Mouse (Mus musculus) heart, embryonic 10.5 days (tissue): ENCODE data around the gene Zfp637. TPM values are rescaled to one million over a fixed set of nuclear protein-coding genes. Genes with fewer than 3 reads are reported as not detected.

Experiments used
- DNase-seq: peaks from one replicate; pipeline ENCODE4 v3.0.0-alpha.2; 2017; ENCODE audit warnings: low spot score
- H3K27ac ChIP-seq: fragments of 300-500 bp; sonication (generic); 2 replicates; pipeline ENCODE4 v1.5.1; 2016; ENCODE audit warnings: mild to moderate bottlenecking
- H3K27me3 ChIP-seq: fragments of 300-500 bp; sonication (generic); 2 replicates; pipeline ENCODE4 v1.6.1; 2016; ENCODE audit warnings: mild to moderate bottlenecking; ENCODE audit not compliant: poor library complexity, insufficient read depth, severe bottlenecking
- H3K36me3 ChIP-seq: fragments of 300-500 bp; sonication (generic); 2 replicates; pipeline ENCODE4 v1.6.1; 2016; ENCODE audit warnings: mild to moderate bottlenecking, moderate library complexity
- H3K4me1 ChIP-seq: fragments of 300-500 bp; sonication (generic); 2 replicates; pipeline ENCODE4 v1.6.1; 2016; ENCODE audit warnings: mild to moderate bottlenecking
- H3K4me3 ChIP-seq: fragments of 300-500 bp; sonication (generic); 2 replicates; pipeline ENCODE4 v1.5.1; 2016; ENCODE audit warnings: mild to moderate bottlenecking, moderate library complexity
- H3K9me3 ChIP-seq: fragments of 300-500 bp; sonication (generic); 2 replicates; pipeline ENCODE4 v1.6.1; 2016; ENCODE audit warnings: mild to moderate bottlenecking, moderate library complexity
- WGBS: fragments of 180-500 bp; shearing (Covaris S2); methylation state at CpG from one replicate; pipeline ENCODE4 v1.1.7; 2016; 5-methylcytosine and 5-hydroxymethylcytosine counted together
- polyA plus RNA-seq: library from polyadenylated mRNA; unstranded; fragments of >200 nt; fragmentation: Nextera tagmentation; extraction: Ambion mirVana; gene quantifications from 2 replicates; pipeline ENCODE4 v1.2.1, GENCODE M21; 2016

Gene Zfp637
- polyA plus RNA-seq, 1 experiment from 2014 or later = 73.6 TPM

DNA sequence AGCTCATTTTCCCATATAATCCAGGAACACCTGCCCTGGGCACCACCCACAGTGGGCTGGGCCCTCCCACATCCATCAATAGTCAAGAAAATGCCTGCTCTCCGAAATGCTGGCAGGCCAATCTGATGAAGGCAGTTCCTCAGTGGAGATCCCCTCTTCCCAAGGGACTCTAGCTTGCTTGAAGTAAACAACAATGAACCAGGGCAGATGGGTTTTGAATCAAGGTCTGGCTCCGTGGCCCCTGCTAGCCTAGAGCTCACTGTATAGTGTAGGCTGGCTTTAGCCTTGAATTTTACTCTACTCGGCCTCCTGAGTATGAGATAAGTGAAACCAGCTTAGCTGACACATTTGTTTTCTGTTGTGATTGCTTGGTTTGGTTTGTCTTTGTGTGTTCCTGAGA, 51.4 kb downstream of the Zfp637 start:
- Histone ChIP-seq H3K9me3 (no peaks in the 10 kb centered on the region), H3K27me3 (no peaks in the 10 kb centered on the region), H3K36me3 (no peaks in the 10 kb centered on the region), H3K4me3 (no peak overlapping the region), H3K27ac (no peak overlapping the region), H3K4me1 (peaks cover 17% of the 10 kb centered on the region)
- WGBS = 67% methylated on average over 3 of the region's 3 CpGs
- no peak for DNase-seq

DNA sequence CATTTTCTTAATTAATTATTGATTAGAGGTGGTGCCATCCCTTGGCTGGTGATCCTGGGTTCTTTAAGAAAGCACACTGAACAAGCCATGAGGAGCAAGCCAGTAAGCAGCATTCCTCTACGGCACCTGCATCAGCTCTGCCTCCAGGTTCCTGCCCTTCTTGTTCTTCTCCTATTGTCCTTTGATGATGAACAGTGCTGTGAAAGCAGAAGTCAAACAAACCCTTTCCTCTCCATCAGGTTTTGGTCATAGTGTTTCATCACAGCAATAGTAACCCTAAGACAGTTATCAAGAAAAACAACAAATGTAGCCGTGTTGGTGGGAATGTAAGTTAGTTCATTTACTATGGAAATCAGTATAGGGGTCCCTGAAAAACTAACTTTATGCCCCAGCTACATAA, 52.5 kb downstream of the Zfp637 start:
- no peaks in the 10 kb centered on the region for H3K27me3 ChIP-seq
- H3K9me3 ChIP-seq = no peaks in the 10 kb centered on the region
- peaks cover 14% of the 10 kb centered on the region for H3K4me1 ChIP-seq
- DNase-seq = no peak
- H3K27ac ChIP-seq = no peak overlapping the region
- no peaks in the 10 kb centered on the region for H3K36me3 ChIP-seq
- WGBS = 86% methylated on average over 2 of the region's 2 CpGs
- no peak overlapping the region for H3K4me3 ChIP-seq

Other genes with a start within 250 kb of the Zfp637 start
- 4.2 and 6.3 TPM in 2 replicates for gene Zfp239, start 20.9 kb downstream of the Zfp637 start, polyA plus RNA-seq
- 660 and 767 TPM in 2 replicates for gene Hnrnpf, start 59.1 kb downstream of the Zfp637 start, polyA plus RNA-seq
- 2.2 and 4.1 TPM in 2 replicates for gene Fxyd4, start 96.5 kb downstream of the Zfp637 start, polyA plus RNA-seq
- gene Rasgef1a, start 170.3 kb downstream of the Zfp637 start, polyA plus RNA-seq = 0.35 and 0.43 TPM in 2 replicates